Mouse (Mus musculus): ENCODE results near the gene Xpot.

Gene Xpot

GRCm38 (mm10) chr10:121571511-121572147 lies 54.5 kb downstream of the Xpot start:
- no peak for DNase-seq

- no peak for DNase-seq
Measured at GRCm38 (mm10) chr10:121571031-121571430, 55.1 kb downstream of the Xpot start.

- no peak for DNase-seq
Measured at GRCm38 (mm10) chr10:121569796-121570195, 56.3 kb downstream of the Xpot start.

DNA sequence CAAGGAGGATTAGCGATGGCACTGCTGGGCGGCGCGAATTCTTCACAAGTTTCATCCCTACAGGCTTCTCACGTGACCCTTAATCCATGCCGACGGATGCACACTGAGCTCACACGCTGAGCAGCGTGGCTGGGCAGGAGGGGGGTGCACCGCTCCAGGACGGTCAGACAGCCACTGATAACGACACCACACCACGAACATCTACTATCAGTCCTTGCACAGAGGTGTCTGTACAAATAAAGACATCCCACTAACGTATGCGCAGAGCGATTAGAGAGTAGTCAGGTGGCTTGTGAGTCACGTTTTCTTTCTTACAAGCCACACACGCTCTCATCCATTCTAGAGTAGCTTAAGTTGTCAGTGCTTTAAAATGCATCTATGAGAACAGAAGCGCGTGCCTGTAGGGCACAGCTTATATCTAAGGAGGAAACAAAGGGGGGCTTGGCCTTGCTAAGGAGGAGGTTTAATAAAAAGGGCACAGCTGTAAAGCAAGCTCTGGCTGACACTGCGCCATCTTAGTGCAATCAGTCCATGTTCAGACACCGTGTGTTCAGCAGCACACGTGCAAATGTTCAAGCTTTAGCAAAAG lies 57.0 kb downstream of the Xpot start:
- DNase-seq, result no peak

DNA sequence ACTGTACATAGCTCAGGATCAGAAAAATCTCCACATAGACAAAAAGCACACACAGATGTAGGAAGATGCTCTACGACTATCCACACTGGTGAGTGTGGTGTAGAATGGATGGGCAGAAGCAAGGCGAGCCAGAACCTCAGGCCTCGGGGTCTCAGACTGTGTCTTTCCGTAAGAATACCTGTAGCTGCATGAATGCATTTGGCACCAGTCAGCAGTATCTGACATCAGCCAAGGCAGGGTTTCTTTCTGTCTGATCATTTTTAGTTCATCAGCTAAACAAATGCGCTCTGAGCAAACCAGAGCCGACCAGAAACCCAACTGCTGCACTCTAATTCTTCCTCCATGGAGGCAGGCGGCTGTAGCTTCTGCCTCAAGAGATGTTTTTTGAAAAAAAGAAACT lies 57.6 kb downstream of the Xpot start:
- no peak for DNase-seq

DNA sequence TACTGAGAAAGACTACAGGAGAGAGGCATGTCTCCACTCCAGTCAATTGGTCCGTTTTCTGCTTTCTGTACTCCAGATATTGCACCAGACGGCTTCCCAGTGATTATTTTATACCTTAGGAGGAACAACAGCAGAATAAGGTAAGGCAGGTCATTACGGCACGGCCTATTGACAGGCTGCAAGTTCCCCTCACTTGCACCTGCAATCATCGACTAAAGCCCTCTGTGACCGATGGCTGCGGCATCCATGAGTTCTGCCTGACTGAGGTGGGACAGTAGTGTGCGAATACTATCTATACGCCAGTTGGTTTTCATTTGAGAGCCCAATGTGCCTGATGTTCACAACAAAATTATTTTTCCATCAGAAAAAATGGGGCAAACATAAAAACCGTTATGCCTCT lies 58.1 kb downstream of the Xpot start:
- no peak for DNase-seq

GRCm38 (mm10) chr10:121564447-121564846 lies 61.7 kb downstream of the Xpot start:
- no peak for DNase-seq

GRCm38 (mm10) chr10:121558231-121558630 lies 67.9 kb downstream of the Xpot start:
- DNase-seq, result no peak

DNA sequence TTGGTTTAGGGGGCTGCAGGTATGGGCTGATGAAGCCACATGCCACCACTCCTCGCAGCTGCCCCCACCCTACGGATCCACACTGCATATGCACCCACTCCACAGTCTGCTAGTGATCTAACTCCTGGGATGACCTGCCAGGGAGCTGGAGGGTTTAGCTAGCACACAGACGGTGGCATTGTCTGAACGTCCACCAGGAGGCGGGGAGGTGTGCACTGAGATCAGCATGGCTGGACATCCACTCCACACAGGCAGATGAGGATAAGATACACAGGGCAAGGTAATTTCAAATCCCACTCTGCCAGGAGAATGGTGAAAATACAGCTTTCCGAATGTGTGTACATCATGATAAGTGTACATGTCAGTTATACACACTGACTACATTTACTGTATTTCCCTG lies 69.9 kb downstream of the Xpot start:
- DNase-seq, result no peak

GRCm38 (mm10) chr10:121550334-121550733 lies 75.8 kb downstream of the Xpot start:
- DNase-seq, result no peak

DNA sequence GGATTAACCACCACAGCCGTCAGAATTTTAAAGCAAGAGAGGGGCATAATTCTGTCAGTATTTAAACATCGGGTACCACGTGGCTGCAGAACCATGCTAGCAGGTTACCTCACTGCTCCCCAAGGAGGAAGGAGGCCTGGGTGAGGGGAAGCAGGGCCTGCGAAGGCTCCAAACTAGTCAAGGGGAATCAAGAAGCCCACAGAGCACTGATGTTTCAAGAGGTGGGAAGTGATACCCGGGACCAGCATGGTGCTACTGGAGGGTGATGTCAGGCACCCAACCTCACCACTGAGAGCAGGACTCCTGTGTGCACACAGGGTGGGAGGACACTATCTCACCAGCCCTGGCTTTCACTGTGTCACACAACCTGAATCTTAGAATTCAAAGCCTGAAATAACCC lies 76.5 kb downstream of the Xpot start:
- no peak for DNase-seq

- DNase-seq, result no peak
Measured at GRCm38 (mm10) chr10:121547162-121547561, 79.0 kb downstream of the Xpot start.

GRCm38 (mm10) chr10:121543577-121543976 lies 82.6 kb downstream of the Xpot start:
- DNase-seq, result no peak

DNA sequence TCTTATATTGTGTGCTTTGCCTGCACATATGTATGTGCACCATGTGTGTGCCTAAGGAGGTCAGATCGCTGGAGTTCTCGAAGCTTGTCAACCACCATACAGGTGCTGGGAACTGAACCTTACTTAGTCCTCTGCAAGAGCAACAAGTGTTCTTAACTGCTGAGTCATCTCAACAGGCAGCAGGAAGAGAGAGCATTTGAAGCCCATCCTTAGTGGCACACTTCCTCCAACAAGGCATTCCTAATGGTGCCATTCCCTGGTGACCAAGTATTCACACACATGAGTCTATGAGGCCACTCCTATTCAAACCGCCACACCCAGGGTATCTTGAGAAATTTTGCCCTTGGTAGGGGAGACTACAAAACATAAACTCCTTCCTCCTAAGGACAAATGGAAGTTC lies 84.0 kb downstream of the Xpot start:
- DNase-seq, result no peak
